Mouse (Mus musculus) lung, postnatal 4 days (tissue): Measurements from ENCODE around the gene Lrp1.

Experiments used
- DNase-seq, 2 experiments: peaks; one replicate each; pipeline ENCODE4 v3.0.0; 2021

Lrp1 gene

GRCm38 (mm10) chr10:127490160-127491127 lies 130.5 kb downstream of the Lrp1 start:
- no peak for DNase-seq

GRCm38 (mm10) chr10:127488856-127489255 lies 132.1 kb downstream of the Lrp1 start:
- DNase-seq = no peak
